Mouse (Mus musculus) erythroblast, embryonic 14.5 days (primary cell): ENCODE data around the gene Serpina3m.

Experiments
- GATA1 ChIP-seq: IDR thresholded peaks from 2 replicates; pipeline ENCODE4 v1.6.1; 2012; ENCODE audit warnings: low read length, inconsistent platforms, mixed read lengths
- TAL1 ChIP-seq: IDR thresholded peaks from 3 replicates; pipeline ENCODE4 v1.6.1; 2012; ENCODE audit warnings: low read length, inconsistent platforms, mixed read lengths

DNA sequence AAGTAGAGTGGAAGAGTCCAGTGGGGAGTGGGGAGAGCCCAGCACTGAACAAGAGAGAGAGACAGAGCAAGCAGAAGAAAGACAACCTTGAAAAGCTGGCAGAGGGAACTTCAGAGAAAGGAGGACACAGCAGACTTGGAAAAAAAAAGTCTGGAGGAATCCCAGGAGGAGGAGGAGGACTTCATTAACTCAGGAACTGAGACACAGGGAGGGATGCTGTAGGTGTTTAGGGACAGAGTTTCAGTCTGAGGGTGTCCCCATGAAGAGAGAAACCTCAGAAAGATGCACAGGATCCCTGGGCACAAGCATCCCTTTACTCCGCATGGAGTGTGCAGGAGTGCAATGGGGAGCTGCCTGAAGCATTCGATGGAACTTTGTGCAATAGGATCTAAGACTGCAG lies 40.2 kb upstream of the Serpina3m start:
- TF ChIP-seq GATA1 (no peak), TAL1 (no peak)
